Mouse (Mus musculus): ENCODE measurements around the gene Gm20594. TPM values are rescaled to one million over a fixed set of nuclear protein-coding genes. Genes with fewer than 3 reads are reported as not detected.

The Gm20594 gene
- not detected in 2 replicates for polyA plus RNA-seq (2014; fragmentation: Nextera tagmentation; extraction: Ambion mirVana)

DNA sequence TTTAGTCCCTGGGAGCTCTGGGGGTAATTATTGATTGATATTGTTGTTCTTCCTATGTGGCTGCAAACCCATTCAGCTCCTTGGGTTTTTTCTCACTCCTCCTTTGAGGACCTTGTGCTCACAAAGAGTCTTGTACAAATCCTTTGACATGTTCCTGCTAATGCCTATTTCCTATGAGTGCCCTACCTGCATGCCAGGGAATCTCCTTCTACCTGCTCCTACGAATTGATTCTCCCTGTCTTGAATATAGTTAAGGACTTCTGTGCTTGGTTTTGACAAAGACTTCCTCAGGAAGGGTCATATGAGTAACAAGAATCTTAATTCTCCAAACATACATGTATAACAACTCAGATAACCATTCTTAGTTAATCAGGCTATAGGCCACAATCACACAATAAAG, at the start of gene Gm20594:
TSS of gene Gm20594 (plus strand) at position 301 of the 400 bp plus-strand sequence.
- ATAC-seq (no peak), DNase-seq (ENCODE audit: low spot score) (no peak)
- no peaks in the 10 kb centered on the region for H3K4me1 ChIP-seq (ENCODE audit: control insufficient read depth, insufficient read depth, low read length)
- H3K27ac ChIP-seq (ENCODE audit: low read depth, low read length) = no peak within 1 kb of the TSS
- H3K9me3 ChIP-seq (replicated peaks; ENCODE audit: control insufficient read depth, low read length) = no peaks in the 10 kb centered on the region
- H3K9ac ChIP-seq (ENCODE audit: low read length) = no peak within 1 kb of the TSS
- no peak within 1 kb of the TSS for H3K4me3 ChIP-seq (ENCODE audit: low read depth, low read length)
- 60% methylated on average over 1 of the region's 1 CpGs for WGBS
- H3K27me3 ChIP-seq (replicated peaks; ENCODE audit: control insufficient read depth, insufficient read depth, low read length) = no peaks in the 10 kb centered on the region
- no peak within 1 kb of the TSS for H3K4me2 ChIP-seq (ENCODE audit: low read length)
- no peaks in the 10 kb centered on the region for H3K36me3 ChIP-seq (ENCODE audit: control insufficient read depth, insufficient read depth, low read length)

- no peaks in the 10 kb centered on the region for H3K9me3 ChIP-seq (replicated peaks; ENCODE audit: control insufficient read depth, low read length)
- 81% methylated on average over 4 of the region's 4 CpGs for WGBS
- H3K4me1 ChIP-seq (ENCODE audit: control insufficient read depth, insufficient read depth, low read length) = no peaks in the 10 kb centered on the region
- H3K36me3 ChIP-seq (ENCODE audit: control insufficient read depth, insufficient read depth, low read length) = no peaks in the 10 kb centered on the region
- ATAC-seq = no peak
- DNase-seq (ENCODE audit: low spot score) = no peak
- H3K4me2 ChIP-seq (ENCODE audit: low read length) = no peak overlapping the region
- H3K9ac ChIP-seq (ENCODE audit: low read length) = no peak overlapping the region
- H3K4me3 ChIP-seq (ENCODE audit: low read depth, low read length) = no peak overlapping the region
- H3K27ac ChIP-seq (ENCODE audit: low read depth, low read length) = no peak overlapping the region
- H3K27me3 ChIP-seq (replicated peaks; ENCODE audit: control insufficient read depth, insufficient read depth, low read length) = no peaks in the 10 kb centered on the region
Measured at GRCm38 (mm10) chr6:79818114-79818513, 398 bp downstream of the Gm20594 start.

GRCm38 (mm10) chr6:79833845-79834244, 16.1 kb downstream of the Gm20594 start:
- H3K27ac ChIP-seq (ENCODE audit: low read depth, low read length) = no peak overlapping the region
- H3K36me3 ChIP-seq (ENCODE audit: control insufficient read depth, insufficient read depth, low read length) = no peaks in the 10 kb centered on the region
- H3K4me3 ChIP-seq (ENCODE audit: low read depth, low read length) = no peak overlapping the region
- H3K9me3 ChIP-seq (replicated peaks; ENCODE audit: control insufficient read depth, low read length) = no peaks in the 10 kb centered on the region
- DNase-seq (ENCODE audit: low spot score) (no peak), ATAC-seq (no peak)
- no peaks in the 10 kb centered on the region for H3K4me1 ChIP-seq (ENCODE audit: control insufficient read depth, insufficient read depth, low read length)
- H3K27me3 ChIP-seq (replicated peaks; ENCODE audit: control insufficient read depth, insufficient read depth, low read length) = no peaks in the 10 kb centered on the region
- H3K9ac ChIP-seq (ENCODE audit: low read length) = no peak overlapping the region
- WGBS = 90% methylated on average over 4 of the region's 4 CpGs
- no peak overlapping the region for H3K4me2 ChIP-seq (ENCODE audit: low read length)

DNA sequence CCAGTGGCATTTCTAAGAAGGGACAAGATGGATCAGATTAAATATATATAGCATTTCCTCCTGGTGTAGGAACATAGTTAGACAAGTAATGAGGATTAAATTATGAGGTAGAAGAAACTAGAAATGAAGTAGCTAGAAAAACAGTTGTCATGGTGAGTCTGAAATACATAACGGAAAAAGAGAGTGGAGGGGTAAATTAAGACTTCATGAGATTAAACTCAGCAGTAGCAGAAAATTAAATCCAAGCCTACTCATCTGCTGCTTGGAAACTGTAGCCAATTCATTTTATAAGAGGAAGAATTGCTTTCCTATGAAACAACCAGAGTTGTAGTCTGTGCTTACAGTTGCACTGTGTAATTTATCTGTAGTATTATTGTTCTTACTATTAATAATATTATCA, 29.1 kb downstream of the Gm20594 start:
- H3K27me3 ChIP-seq (replicated peaks; ENCODE audit: control insufficient read depth, insufficient read depth, low read length) = no peaks in the 10 kb centered on the region
- no peak overlapping the region for H3K4me3 ChIP-seq (ENCODE audit: low read depth, low read length)
- H3K4me1 ChIP-seq (ENCODE audit: control insufficient read depth, insufficient read depth, low read length) = no peaks in the 10 kb centered on the region
- H3K27ac ChIP-seq (ENCODE audit: low read depth, low read length) = no peak overlapping the region
- WGBS = 84% methylated on average over 1 of the region's 1 CpGs
- H3K4me2 ChIP-seq (ENCODE audit: low read length) = no peak overlapping the region
- ATAC-seq (no peak), DNase-seq (ENCODE audit: low spot score) (no peak)
- H3K9ac ChIP-seq (ENCODE audit: low read length) = no peak overlapping the region
- H3K36me3 ChIP-seq (ENCODE audit: control insufficient read depth, insufficient read depth, low read length) = no peaks in the 10 kb centered on the region
- H3K9me3 ChIP-seq (replicated peaks; ENCODE audit: control insufficient read depth, low read length) = no peaks in the 10 kb centered on the region

Other genes with a start within 250 kb of the Gm20594 start
- 14.8 and 18.4 TPM in 2 replicates for gene Lrrtm4, start 201.0 kb downstream of the Gm20594 start, polyA plus RNA-seq (2014; fragmentation: Nextera tagmentation; extraction: Ambion mirVana)